Comparison of ENCODE assay signal across 26 mouse cellular contexts in the genomic region with DNA sequence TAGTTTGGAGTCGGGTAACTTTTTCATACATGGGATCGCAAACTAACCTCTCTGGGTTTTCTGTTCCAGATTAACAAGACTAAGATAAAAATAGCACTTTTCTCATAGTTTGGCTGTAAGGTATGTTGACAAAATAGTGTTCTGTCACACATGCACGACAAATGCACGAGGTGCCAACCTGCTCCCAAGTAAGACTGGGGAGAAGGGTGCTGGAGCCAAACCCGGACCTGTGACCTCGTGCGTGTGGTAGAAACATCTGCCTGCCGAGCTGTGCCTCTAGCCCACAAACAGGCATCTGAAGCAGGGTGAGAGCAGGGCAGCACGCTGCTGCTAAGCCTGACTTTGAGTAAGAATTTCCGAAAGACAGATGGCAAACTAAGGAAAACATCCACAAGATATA. TPM values are rescaled to one million over a fixed set of nuclear protein-coding genes. Genes with fewer than 3 reads are reported as not detected.
DNase-seq lines count a peak whose midpoint lies in the region.
"Had no signal": no experiment of that assay in that cellular context is flagged by ENCODE, and none has a peak within 500 bp of the region (broad histone marks: within the 10 kb centered on the region; RNA-seq: fewer than 3 reads in every experiment).

No protein-coding gene starts in this region.

- no peaks in the 10 kb centered on the region; the same call in 1 of the 2 replicates for H3K27me3 ChIP-seq in heart, embryonic 10.5 days (ENCODE audit: insufficient read depth, poor library complexity, severe bottlenecking)
- H3K27me3 ChIP-seq: CH12.LX; embryonic facial prominence, embryonic 12.5 days; embryonic facial prominence, embryonic 15.5 days; heart, embryonic 15.5 days; hindbrain, embryonic 13.5 days had no signal

- no peak overlapping the region for H3K4me3 ChIP-seq in heart, embryonic 10.5 days
- H3K4me3 ChIP-seq: embryonic facial prominence, embryonic 12.5 days; embryonic facial prominence, embryonic 15.5 days; heart, embryonic 15.5 days; hindbrain, embryonic 10.5 days; hindbrain, embryonic 13.5 days had no signal

- 86% methylated on average over 10 of the region's 10 CpGs for WGBS in heart, embryonic 10.5 days

- H3K9me3 ChIP-seq in heart, embryonic 10.5 days = no peaks in the 10 kb centered on the region
- H3K9me3 ChIP-seq: embryonic facial prominence, embryonic 12.5 days; embryonic facial prominence, embryonic 15.5 days; G1E; heart, embryonic 15.5 days; hindbrain, embryonic 10.5 days; hindbrain, embryonic 13.5 days had no signal

- H3K36me3 ChIP-seq in heart, embryonic 10.5 days = no peaks in the 10 kb centered on the region
- H3K36me3 ChIP-seq: embryonic facial prominence, embryonic 12.5 days; embryonic facial prominence, embryonic 15.5 days; heart, embryonic 15.5 days; hindbrain, embryonic 10.5 days; hindbrain, embryonic 13.5 days had no signal

- H3K27ac ChIP-seq in heart, embryonic 10.5 days = no peak overlapping the region
- H3K27ac ChIP-seq: embryonic facial prominence, embryonic 12.5 days; embryonic facial prominence, embryonic 15.5 days; heart, embryonic 15.5 days; hindbrain, embryonic 10.5 days; hindbrain, postnatal 0 days had no signal

- peak; percentile 81 for DNase-seq in gastrocnemius, adult 18-20 months (ENCODE audit: low spot score)
- DNase-seq in gastrocnemius, postnatal 4 days (ENCODE audit: low spot score in 2 of 2) = no peak
- peak; percentile 42 to 49 for DNase-seq in heart, adult 18-20 months
- no peak for DNase-seq in heart, embryonic 10.5 days (ENCODE audit: low spot score)
- DNase-seq in NIH3T3 (ENCODE audit: low read depth) = peak; percentile 4
- peak; percentile 23 for DNase-seq in gastrocnemius, postnatal 14 days
- no peak for DNase-seq in testis, postnatal 14 days (ENCODE audit: low spot score)
- DNase-seq in cerebellum, adult 11 months = no peak
- DNase-seq: adrenal gland, postnatal 14 days; B cell, adult 2 months; cerebellum, adult 2 months; cerebellum, adult 9-11 months; forebrain, postnatal 0 days; kidney, adult 18-20 months; kidney, adult 9 months had no signal

- intact Hi-C loops in gastrocnemius, postnatal 14 days (cut with DNase I; ENCODE audit: low total_unique reads) = no loop called here

- H3K4me1 ChIP-seq in heart, embryonic 10.5 days = peaks cover 18% of the 10 kb centered on the region
- H3K4me1 ChIP-seq: embryonic facial prominence, embryonic 15.5 days had no signal

RNA-seq across cellular contexts. Expression of gene Vstm2l, which starts 52.1 kb away (rescaled TPM):
- not detected for total RNA-seq in gastrocnemius, adult 18-20 months (2021)
- under 1 TPM in 1 of 2 experiments, not detected in 1; 0.18 TPM for total RNA-seq in gastrocnemius, postnatal 4 days (2021)
- under 1 TPM; 0.33 to 0.52 TPM for total RNA-seq in heart, adult 18-20 months (2021)
- polyA plus RNA-seq in heart, embryonic 10.5 days (2016; fragmentation: Nextera tagmentation; extraction: Ambion mirVana) = 0.09 TPM in 1 of 2 replicates, not detected in the other
- total RNA-seq in gastrocnemius, postnatal 14 days (2021) = not detected
- total RNA-seq: CH12.LX; common myeloid progenitor, adult 5-6 weeks; G1E had no signal
- polyA plus RNA-seq: G1E; gonadal fat pad, adult 2 months; heart, embryonic 15.5 days; inflammation-experienced regulatory T-cells, adult 6 months had no signal

Comparison
In these comparisons a context has a peak if more than half of its experiments do, and no peak if none do; other contexts are left out.
1. DNase-seq: peak in gastrocnemius, adult 18-20 months (single experiment), heart, adult 18-20 months (2 of 2), NIH3T3 (single experiment) and gastrocnemius, postnatal 14 days (single experiment); none in gastrocnemius, postnatal 4 days (0 of 2), heart, embryonic 10.5 days (single experiment), testis, postnatal 14 days (single experiment) and cerebellum, adult 11 months (single experiment).